Mouse (Mus musculus) activated CD4-positive, CD25-positive, alpha-beta regulatory T cell, adult 9 weeks (primary cell): ENCODE measurements around the gene Krt6b. TPM values are rescaled to one million over a fixed set of nuclear protein-coding genes. Genes with fewer than 3 reads are reported as not detected.

Source experiments
- polyA plus RNA-seq: library from polyadenylated mRNA; unstranded; fragments of 100-300 nt; shearing (Covaris generic); gene quantifications from one replicate; pipeline ENCODE4 v1.2.1, GENCODE M21; 2017

Krt6b gene
- not detected for polyA plus RNA-seq

GRCm38 (mm10) chr15:101680187-101680586 lies at the start of gene Krt6b:
Gene Krt6b, minus strand, starts transcription at chr15:101680287.

GRCm38 (mm10) chr15:101712720-101713119 lies 32.6 kb upstream of the Krt6b start, which contains the start of gene Krt5:
Gene Krt5, minus strand, starts transcription at chr15:101712898.

GRCm38 (mm10) chr15:101694207-101694606 lies 14.1 kb upstream of the Krt6b start, which contains the start of gene Krt6a:
Gene Krt6a, minus strand, starts transcription at chr15:101694307.

GRCm38 (mm10) chr15:101647280-101647679 lies 32.8 kb downstream of the Krt6b start, which contains the start of gene Gm5478:
Gene Gm5478, minus strand, starts transcription at chr15:101647380.

GRCm38 (mm10) chr15:101627884-101628283 lies 52.2 kb downstream of the Krt6b start, which contains the start of gene Gm5414:
Gene Gm5414, minus strand, starts transcription at chr15:101628188.

Other genes with a start within 250 kb of the Krt6b start
- gene Krt87, start 241.5 kb downstream of the Krt6b start, polyA plus RNA-seq = 0.44 TPM
- not detected for gene Krt88, start 232.5 kb downstream of the Krt6b start, polyA plus RNA-seq
- gene Krt81, start 216.5 kb downstream of the Krt6b start, polyA plus RNA-seq = not detected
- gene Krt86, start 206.8 kb downstream of the Krt6b start, polyA plus RNA-seq = not detected
- 5.7 TPM for gene Krt83, start 188.8 kb downstream of the Krt6b start, polyA plus RNA-seq
- gene Gm49425, start 163.0 kb downstream of the Krt6b start, polyA plus RNA-seq = not detected
- gene Krt84, start 147.5 kb downstream of the Krt6b start, polyA plus RNA-seq = not detected
- gene Krt82, start 129.6 kb downstream of the Krt6b start, polyA plus RNA-seq = not detected
- gene Krt90, start 117.3 kb downstream of the Krt6b start, polyA plus RNA-seq = not detected
- gene Krt75, start 106.4 kb downstream of the Krt6b start, polyA plus RNA-seq = not detected
- not detected for gene Gm5414, start 52.1 kb downstream of the Krt6b start, polyA plus RNA-seq
- not detected for gene Gm5478, start 32.9 kb downstream of the Krt6b start, polyA plus RNA-seq
- gene Krt6a, start 14.0 kb upstream of the Krt6b start, polyA plus RNA-seq = not detected
- not detected for gene Krt5, start 32.6 kb upstream of the Krt6b start, polyA plus RNA-seq
- gene Krt71, start 62.8 kb upstream of the Krt6b start, polyA plus RNA-seq = not detected
- not detected for gene Krt72, start 106.2 kb upstream of the Krt6b start, polyA plus RNA-seq
- not detected for gene Krt73, start 122.1 kb upstream of the Krt6b start, polyA plus RNA-seq
- gene Krt2, start 137.9 kb upstream of the Krt6b start, polyA plus RNA-seq = not detected
- not detected for gene Krt1, start 170.5 kb upstream of the Krt6b start, polyA plus RNA-seq
- gene Krt77, start 189.4 kb upstream of the Krt6b start, polyA plus RNA-seq = not detected
- gene Krt76, start 212.6 kb upstream of the Krt6b start, polyA plus RNA-seq = not detected
- gene Krt4, start 244.4 kb upstream of the Krt6b start, polyA plus RNA-seq = not detected